Mouse (Mus musculus) embryonic fibroblast, embryonic 13.5 days (primary cell): ENCODE measurements at regions not wholly inside any gene's neighbourhood (a gene's known extent, or its start where the extent isn't known, plus 50 kb on each side); places are given as distances from the start of the nearest gene placed in this dataset.

Source experiments
- CTCF ChIP-seq: IDR thresholded peaks from 2 replicates; pipeline ENCODE4 v1.5.1; 2011; ENCODE audit warnings: mild to moderate bottlenecking, control low read depth, low read length, moderate library complexity, borderline replicate concordance; ENCODE audit not compliant: insufficient read depth
- POLR2A ChIP-seq: IDR thresholded peaks from 2 replicates; pipeline ENCODE4 v1.6.1; 2011; ENCODE audit warnings: low read depth, mild to moderate bottlenecking, control low read depth, low read length, moderate library complexity

DNA sequence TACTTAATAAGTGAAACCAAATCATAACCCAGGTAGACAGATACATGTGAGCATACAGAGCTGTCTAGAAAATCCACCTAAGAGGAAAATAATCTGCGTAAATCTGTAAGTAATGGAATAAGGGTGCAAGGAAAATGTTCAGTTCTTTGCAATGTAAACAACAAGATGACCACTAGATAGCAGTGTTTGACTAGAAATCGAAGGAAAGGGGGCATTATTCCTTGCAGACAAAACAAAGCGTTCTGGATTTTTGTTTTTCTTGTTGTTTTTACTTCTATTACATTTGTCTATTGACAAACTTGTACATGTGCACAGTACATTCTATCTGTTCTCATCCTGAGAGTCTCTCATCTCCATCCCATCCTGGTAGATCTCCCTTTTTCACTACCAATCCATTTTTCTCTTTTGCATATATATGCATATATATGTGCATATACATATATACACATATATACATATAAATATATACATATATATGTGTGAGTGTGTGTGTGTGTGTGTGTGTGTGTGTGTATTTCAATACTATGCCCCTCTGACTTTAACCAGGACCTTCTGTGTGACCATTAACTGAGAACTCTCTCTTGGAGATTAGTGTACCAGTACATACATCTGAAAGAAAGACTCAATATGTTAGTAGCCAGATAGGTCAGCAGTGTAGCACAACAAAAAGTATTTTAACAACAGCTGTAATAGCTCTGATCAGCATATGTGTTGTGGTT is 179.9 kb upstream of the Tacr3 start:
- TF ChIP-seq POLR2A (no peak), CTCF (no peak)
